Mouse (Mus musculus) hindbrain, embryonic 13.5 days (tissue): ENCODE measurements around the gene Tubal3. TPM values are rescaled to one million over a fixed set of nuclear protein-coding genes. Genes with fewer than 3 reads are reported as not detected.

ENCODE experiments used
- ATAC-seq: fragments of 200-750 bp; cut with Nextera tagmentation; 2 replicates; pipeline ENCODE4 v1.8.0; 2017; ENCODE audit warnings: moderate TSS enrichment; ENCODE audit not compliant: low FRiP score
- H3K27ac ChIP-seq: fragments of 300-500 bp; sonication (generic); 2 replicates; pipeline ENCODE4 v1.5.1; 2015; ENCODE audit warnings: inconsistent platforms, mild to moderate bottlenecking, moderate library complexity
- H3K27me3 ChIP-seq: fragments of 300-500 bp; sonication (generic); 2 replicates; pipeline ENCODE4 v1.6.1; 2015; ENCODE audit warnings: mild to moderate bottlenecking, inconsistent platforms
- H3K36me3 ChIP-seq: fragments of 300-500 bp; sonication (generic); 2 replicates; pipeline ENCODE4 v1.6.1; 2015; ENCODE audit warnings: mild to moderate bottlenecking, inconsistent platforms
- H3K4me1 ChIP-seq: fragments of 300-500 bp; sonication (generic); replicated peaks from 2 replicates; pipeline ENCODE4 v1.6.1; 2015; ENCODE audit warnings: inconsistent platforms
- H3K4me2 ChIP-seq: fragments of 300-500 bp; sonication (generic); 2 replicates; pipeline ENCODE4 v1.6.1; 2015; ENCODE audit warnings: inconsistent platforms, mild to moderate bottlenecking, moderate library complexity
- H3K4me3 ChIP-seq: fragments of 300-500 bp; sonication (generic); 2 replicates; pipeline ENCODE4 v1.5.1; 2015; ENCODE audit warnings: mild to moderate bottlenecking, inconsistent platforms
- H3K9ac ChIP-seq: fragments of 300-500 bp; sonication (generic); 2 replicates; pipeline ENCODE4 v1.6.1; 2015; ENCODE audit warnings: mild to moderate bottlenecking, inconsistent platforms
- H3K9me3 ChIP-seq: fragments of 300-500 bp; sonication (generic); 2 replicates; pipeline ENCODE4 v1.6.1; 2016; ENCODE audit warnings: inconsistent platforms
- WGBS: fragments of 180-500 bp; shearing (Covaris S2); methylation state at CpG from one replicate; pipeline ENCODE4 v1.1.7; 2015; 5-methylcytosine and 5-hydroxymethylcytosine counted together
- polyA plus RNA-seq: library from polyadenylated mRNA; unstranded; fragments of >200 nt; fragmentation: Nextera tagmentation; extraction: Ambion mirVana; gene quantifications from 2 replicates; pipeline ENCODE4 v1.2.1, GENCODE M21; 2015

The Tubal3 gene
- not detected in 2 replicates for polyA plus RNA-seq

GRCm38 (mm10) chr13:3917571-3918311 lies at the start of gene Tubal3, which contains the start of gene Net1:
Gene Tubal3 (plus strand): TSS chr13:3918274.
Gene Net1 (minus strand): TSS chr13:3918220.
- peak within 1 kb of the TSS; percentile 48; the same call in 1 of the 2 replicates for H3K27ac ChIP-seq
- peaks cover 10% of the 10 kb centered on the region for H3K4me1 ChIP-seq
- no peaks in the 10 kb centered on the region for H3K36me3 ChIP-seq
- peak; percentile 99 for ATAC-seq
- peak within 1 kb of the TSS; percentile 90 for H3K4me3 ChIP-seq
- no peaks in the 10 kb centered on the region for H3K9me3 ChIP-seq
- no peaks in the 10 kb centered on the region for H3K27me3 ChIP-seq
- peak within 1 kb of the TSS; percentile 81 for H3K4me2 ChIP-seq
- WGBS, result under 1% methylated on average over 52 of the region's 52 CpGs
- peak within 1 kb of the TSS; percentile 82 for H3K9ac ChIP-seq

GRCm38 (mm10) chr13:3869901-3870300 lies 48.2 kb upstream of the Tubal3 start:
- no peak for ATAC-seq
- no peak overlapping the region for H3K27ac ChIP-seq
- no peaks in the 10 kb centered on the region for H3K9me3 ChIP-seq
- no peaks in the 10 kb centered on the region for H3K4me1 ChIP-seq
- H3K4me2 ChIP-seq, result no peak overlapping the region
- no peak overlapping the region for H3K9ac ChIP-seq
- no peaks in the 10 kb centered on the region for H3K36me3 ChIP-seq
- H3K27me3 ChIP-seq, result no peaks in the 10 kb centered on the region
- no peak overlapping the region for H3K4me3 ChIP-seq

- Histone ChIP-seq H3K4me3 (no peak overlapping the region), H3K4me2 (no peak overlapping the region), H3K9me3 (no peaks in the 10 kb centered on the region), H3K9ac (no peak overlapping the region), H3K27me3 (no peaks in the 10 kb centered on the region), H3K36me3 (no peaks in the 10 kb centered on the region), H3K4me1 (no peaks in the 10 kb centered on the region), H3K27ac (no peak overlapping the region)
- no peak for ATAC-seq
- WGBS, result 91% methylated on average over 4 of the region's 4 CpGs
Measured at GRCm38 (mm10) chr13:3872832-3873231, 45.2 kb upstream of the Tubal3 start.

DNA sequence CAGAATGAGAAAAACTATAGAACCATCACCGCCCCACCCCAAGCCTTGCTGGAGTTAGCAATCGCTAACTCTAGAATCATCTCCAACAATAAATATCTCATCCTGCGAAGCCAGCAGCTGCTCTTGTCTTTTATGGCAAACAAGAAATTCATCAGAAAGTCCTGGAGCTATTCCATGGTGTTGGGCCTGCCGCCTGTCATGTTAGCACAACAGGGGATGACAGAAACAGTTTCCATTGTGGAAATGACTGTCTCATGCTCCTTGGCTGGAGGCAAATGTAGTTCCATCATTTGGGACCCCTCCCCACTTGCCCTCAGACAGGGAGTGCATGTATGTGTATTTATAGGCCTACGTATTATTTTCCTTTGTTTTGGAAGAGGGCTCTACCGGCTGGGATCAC lies 41.6 kb upstream of the Tubal3 start:
- no peak for ATAC-seq
- H3K36me3 ChIP-seq, result peaks cover 3% of the 10 kb centered on the region; the same call in 1 of the 2 replicates
- no peaks in the 10 kb centered on the region for H3K9me3 ChIP-seq
- H3K4me1 ChIP-seq, result no peaks in the 10 kb centered on the region
- H3K27ac ChIP-seq, result no peak overlapping the region
- no peak overlapping the region for H3K4me3 ChIP-seq
- H3K9ac ChIP-seq, result no peak overlapping the region
- no peaks in the 10 kb centered on the region for H3K27me3 ChIP-seq
- H3K4me2 ChIP-seq, result no peak overlapping the region
- 81% methylated on average over 6 of the region's 6 CpGs for WGBS

- Histone ChIP-seq H3K9me3 (no peaks in the 10 kb centered on the region), H3K27me3 (no peaks in the 10 kb centered on the region), H3K27ac (no peak overlapping the region), H3K9ac (no peak overlapping the region), H3K4me2 (no peak overlapping the region), H3K36me3 (peaks cover 7% of the 10 kb centered on the region), H3K4me1 (no peaks in the 10 kb centered on the region), H3K4me3 (no peak overlapping the region)
- WGBS, result 66% methylated on average over 6 of the region's 6 CpGs
- ATAC-seq, result no peak
Measured at GRCm38 (mm10) chr13:3877185-3877584, 40.9 kb upstream of the Tubal3 start.

DNA sequence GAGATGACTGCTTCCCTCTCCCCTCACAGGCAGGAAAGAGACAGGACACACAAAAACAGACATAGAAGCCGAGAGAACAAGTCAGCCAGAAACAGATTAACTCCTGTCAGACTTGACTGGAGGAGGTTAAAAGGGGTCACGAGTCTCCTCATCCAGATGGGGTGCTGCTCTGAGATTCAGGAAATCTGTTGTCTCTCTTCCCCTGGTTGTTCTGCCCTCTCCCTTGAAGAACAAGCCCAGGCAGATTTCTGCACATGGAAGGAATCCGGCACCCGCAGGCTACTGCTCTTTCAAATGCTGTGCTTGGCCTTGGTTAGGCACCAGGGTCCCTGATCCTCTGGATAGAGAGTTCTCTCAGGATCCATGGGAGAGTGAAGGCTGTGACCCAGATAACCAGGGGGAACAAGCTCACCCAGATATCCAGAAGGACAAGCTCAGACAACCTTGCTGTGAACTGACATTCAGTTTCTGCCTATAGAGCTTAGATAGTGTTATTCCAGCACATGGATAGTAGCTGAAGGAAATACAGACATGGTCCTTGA lies 40.3 kb upstream of the Tubal3 start:
- Histone ChIP-seq H3K9ac (no peak overlapping the region), H3K4me1 (no peaks in the 10 kb centered on the region), H3K4me3 (no peak overlapping the region), H3K9me3 (no peaks in the 10 kb centered on the region), H3K27ac (no peak overlapping the region), H3K36me3 (peaks cover 7% of the 10 kb centered on the region), H3K27me3 (no peaks in the 10 kb centered on the region), H3K4me2 (no peak overlapping the region)
- WGBS, result 45% methylated on average over 4 of the region's 4 CpGs
- ATAC-seq, result no peak

DNA sequence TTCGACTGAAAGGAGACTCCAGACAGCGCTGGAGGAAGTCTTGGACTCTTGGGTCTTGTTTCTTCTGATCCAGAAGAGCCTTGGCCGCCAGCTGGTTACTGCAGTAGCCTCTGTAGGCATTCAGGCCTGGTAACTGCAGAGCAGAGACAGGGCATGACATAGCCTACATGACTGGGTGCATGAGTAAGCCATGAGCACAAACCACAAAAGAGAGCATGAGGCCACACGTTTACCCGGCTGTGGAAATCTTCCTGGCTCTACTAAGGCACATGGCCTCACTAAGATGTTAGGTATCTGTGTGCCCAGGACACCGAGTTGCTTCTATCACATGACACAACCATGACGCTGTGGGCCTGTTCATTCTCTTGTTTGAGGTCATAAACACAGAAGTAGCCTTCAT lies 31.4 kb upstream of the Tubal3 start:
- H3K9me3 ChIP-seq, result no peaks in the 10 kb centered on the region
- no peaks in the 10 kb centered on the region for H3K27me3 ChIP-seq
- H3K27ac ChIP-seq, result no peak overlapping the region
- H3K4me1 ChIP-seq, result no peaks in the 10 kb centered on the region
- H3K36me3 ChIP-seq, result peaks cover 33% of the 10 kb centered on the region
- WGBS, result 98% methylated on average over 7 of the region's 7 CpGs
- no peak overlapping the region for H3K9ac ChIP-seq
- no peak for ATAC-seq
- no peak overlapping the region for H3K4me3 ChIP-seq
- H3K4me2 ChIP-seq, result no peak overlapping the region

DNA sequence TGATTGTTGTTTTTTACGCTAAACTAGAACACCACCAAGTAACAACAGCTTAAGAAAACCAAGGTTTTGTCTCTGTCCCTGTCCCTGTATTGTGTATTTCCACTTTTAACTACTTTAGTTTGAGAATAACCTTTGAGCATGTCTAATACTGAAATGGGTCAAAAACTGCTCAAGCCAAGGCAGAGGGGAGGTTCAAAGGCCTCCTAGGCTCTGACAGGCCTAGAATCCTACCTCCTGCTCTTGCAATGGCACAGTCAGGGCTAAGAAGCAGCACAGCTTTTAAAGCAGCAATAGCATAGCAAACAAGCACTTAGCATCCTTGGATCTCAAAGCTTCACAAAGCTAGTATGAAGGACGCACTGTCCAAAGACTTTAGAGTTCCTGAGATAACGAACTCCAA lies 29.0 kb upstream of the Tubal3 start:
- WGBS, result 93% methylated on average over 3 of the region's 3 CpGs
- H3K36me3 ChIP-seq, result peaks cover 31% of the 10 kb centered on the region
- H3K27ac ChIP-seq, result no peak overlapping the region
- H3K27me3 ChIP-seq, result peaks cover 8% of the 10 kb centered on the region
- no peak overlapping the region for H3K9ac ChIP-seq
- no peak overlapping the region for H3K4me3 ChIP-seq
- H3K4me2 ChIP-seq, result no peak overlapping the region
- no peaks in the 10 kb centered on the region for H3K4me1 ChIP-seq
- ATAC-seq, result no peak
- no peaks in the 10 kb centered on the region for H3K9me3 ChIP-seq

DNA sequence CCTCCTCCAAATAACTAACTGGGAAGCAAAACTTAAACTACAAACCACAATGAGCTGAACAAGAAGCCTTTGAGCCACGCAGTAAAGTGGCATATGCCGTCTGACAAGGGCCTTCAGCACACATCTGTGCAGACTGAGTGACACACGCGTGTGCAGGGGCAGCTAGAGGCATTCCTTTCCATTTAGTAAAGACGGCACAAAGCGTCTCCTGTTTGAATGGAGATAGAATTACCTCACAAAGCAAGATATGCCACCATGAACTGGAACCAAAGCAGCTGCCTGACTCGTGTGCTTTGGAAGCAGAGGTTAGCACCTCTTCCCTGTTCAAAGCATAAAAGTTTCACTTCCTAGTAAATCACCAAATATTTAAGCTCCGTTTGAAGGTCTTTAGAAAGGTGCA lies 28.0 kb upstream of the Tubal3 start:
- WGBS, result 51% methylated on average over 8 of the region's 8 CpGs
- H3K27ac ChIP-seq, result no peak overlapping the region
- no peak for ATAC-seq
- peaks cover 24% of the 10 kb centered on the region for H3K36me3 ChIP-seq
- peaks cover 15% of the 10 kb centered on the region for H3K27me3 ChIP-seq
- no peaks in the 10 kb centered on the region for H3K9me3 ChIP-seq
- no peak overlapping the region for H3K4me2 ChIP-seq
- no peak overlapping the region for H3K4me3 ChIP-seq
- H3K9ac ChIP-seq, result no peak overlapping the region
- H3K4me1 ChIP-seq, result no peaks in the 10 kb centered on the region

- no peak for ATAC-seq
- Histone ChIP-seq H3K4me3 (no peak overlapping the region), H3K4me2 (0 out of 2 replicates have a peak overlapping the region, but pooled peaks have one; percentile 71)
Measured at GRCm38 (mm10) chr13:3891479-3892087, 26.5 kb upstream of the Tubal3 start.

DNA sequence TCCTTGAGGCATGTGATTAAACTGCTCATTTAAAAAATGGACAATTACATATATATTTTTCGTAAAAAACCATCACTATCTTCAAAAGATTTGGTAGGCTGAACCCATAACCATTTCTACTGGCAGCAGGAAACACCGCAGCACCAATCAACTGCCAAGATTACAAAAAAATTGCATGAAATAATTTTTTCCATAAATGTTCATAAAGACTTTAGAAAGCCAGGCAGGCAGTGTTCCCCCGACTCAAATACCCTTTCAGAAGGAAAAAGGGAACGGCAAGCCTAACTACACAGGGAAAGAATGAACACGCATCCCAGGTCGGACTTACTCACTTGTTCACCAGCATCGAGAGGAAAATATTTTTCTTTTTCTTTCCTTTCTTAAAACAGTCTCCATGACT lies 25.5 kb upstream of the Tubal3 start:
- H3K27me3 ChIP-seq, result peaks cover 15% of the 10 kb centered on the region
- WGBS, result 21% methylated on average over 7 of the region's 7 CpGs
- H3K9ac ChIP-seq, result no peak overlapping the region
- H3K9me3 ChIP-seq, result no peaks in the 10 kb centered on the region
- H3K4me3 ChIP-seq, result peak overlapping the region; percentile 50
- H3K36me3 ChIP-seq, result peaks cover 9% of the 10 kb centered on the region
- peak overlapping the region; percentile 71 for H3K4me2 ChIP-seq
- no peak for ATAC-seq
- no peak overlapping the region for H3K27ac ChIP-seq
- H3K4me1 ChIP-seq, result no peaks in the 10 kb centered on the region

More at GRCm38 (mm10) chr13:3891479-3892087, 26.5 kb upstream of the Tubal3 start:
- H3K36me3 ChIP-seq, result peaks cover 20% of the 10 kb centered on the region
- H3K4me1 ChIP-seq, result no peaks in the 10 kb centered on the region
- no peak overlapping the region for H3K27ac ChIP-seq
- H3K9me3 ChIP-seq, result no peaks in the 10 kb centered on the region
- H3K27me3 ChIP-seq, result peaks cover 15% of the 10 kb centered on the region
- 47% methylated on average over 8 of the region's 8 CpGs for WGBS
- no peak overlapping the region for H3K9ac ChIP-seq

GRCm38 (mm10) chr13:3893126-3893734 lies 24.8 kb upstream of the Tubal3 start:
- H3K36me3 ChIP-seq, result peaks cover 4% of the 10 kb centered on the region; the same call in 1 of the 2 replicates
- peak overlapping the region; percentile 71 for H3K4me2 ChIP-seq
- ATAC-seq, result peak; percentile 99
- H3K27me3 ChIP-seq, result peaks cover 15% of the 10 kb centered on the region
- no peak overlapping the region for H3K27ac ChIP-seq
- H3K9ac ChIP-seq, result peak overlapping the region; percentile 71
- under 1% methylated on average over 35 of the region's 35 CpGs for WGBS
- peak overlapping the region; percentile 50 for H3K4me3 ChIP-seq
- no peaks in the 10 kb centered on the region for H3K9me3 ChIP-seq
- H3K4me1 ChIP-seq, result no peaks in the 10 kb centered on the region
